Comparison of ENCODE assay signal across 16 mouse cellular contexts in the genomic region with DNA sequence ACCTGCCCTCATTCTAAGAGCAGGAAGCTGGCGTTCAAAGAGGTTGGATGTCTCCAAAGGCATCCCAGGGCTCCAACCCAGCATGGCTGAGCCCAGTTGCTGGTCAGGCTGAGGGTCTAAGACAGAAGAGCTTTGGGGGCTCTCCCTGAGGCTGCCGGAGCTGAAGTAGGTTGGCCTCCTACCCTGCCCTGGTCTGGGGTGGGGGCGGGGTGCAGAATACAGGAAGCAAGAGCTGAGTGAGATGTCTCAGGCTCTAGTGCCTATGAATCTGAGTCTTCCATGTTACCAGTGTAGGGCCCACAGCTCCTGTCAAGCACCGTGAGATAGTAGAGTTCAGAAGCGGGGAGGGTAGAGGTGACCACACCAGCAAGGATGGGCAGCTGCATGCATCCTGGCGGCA. TPM values are rescaled to one million over a fixed set of nuclear protein-coding genes. Genes with fewer than 3 reads are reported as not detected.
A peak's percentile ranks its signal among the peaks of the same experiment; 100 is the strongest.
DNase-seq lines count a peak whose midpoint lies in the region; ATAC-seq and TF ChIP-seq lines count a peak whose summit lies in the region.
"Had no signal": no experiment of that assay in that cellular context is flagged by ENCODE, and none has a peak within 500 bp of the region (broad histone marks: within the 10 kb centered on the region; RNA-seq: fewer than 3 reads in every experiment).

No protein-coding gene starts in this region.

- 74% methylated on average over 6 of the region's 6 CpGs for WGBS in heart, embryonic 12.5 days
- WGBS in liver, postnatal 0 days (ENCODE audit: insufficient replicate concordance) = 57% methylated on average over 6 of the region's 6 CpGs
- WGBS in liver, embryonic 12.5 days (ENCODE audit: insufficient replicate concordance) = 62% methylated on average over 6 of the region's 6 CpGs
- 94% methylated on average over 6 of the region's 6 CpGs for WGBS in forebrain, embryonic 13.5 days

- H3K9me3 ChIP-seq in heart, embryonic 12.5 days (replicated peaks) = no peaks in the 10 kb centered on the region
- no peaks in the 10 kb centered on the region for H3K9me3 ChIP-seq in liver, postnatal 0 days (ENCODE audit: low read length)
- no peaks in the 10 kb centered on the region for H3K9me3 ChIP-seq in liver, embryonic 12.5 days (replicated peaks)
- H3K9me3 ChIP-seq in forebrain, embryonic 13.5 days (replicated peaks) = no peaks in the 10 kb centered on the region
- H3K9me3 ChIP-seq: lung, embryonic 15.5 days had no signal

- H3K4me3 ChIP-seq in heart, embryonic 12.5 days = no peak overlapping the region
- H3K4me3 ChIP-seq in liver, postnatal 0 days (ENCODE audit: low read depth, low read length) = no peak overlapping the region
- no peak overlapping the region for H3K4me3 ChIP-seq in liver, embryonic 12.5 days
- H3K4me3 ChIP-seq in forebrain, embryonic 13.5 days = no peak overlapping the region
- H3K4me3 ChIP-seq in myocyte = no peak overlapping the region
- H3K4me3 ChIP-seq: lung, embryonic 15.5 days had no signal

- no peak for TF ChIP-seq CTCF in liver, postnatal 0 days (IDR thresholded peaks at IDR 0.05; ENCODE audit: low read depth)

- H3K79me2 ChIP-seq in myocyte (ENCODE audit: control insufficient read depth, insufficient read depth) = no peaks in the 10 kb centered on the region

- no peak overlapping the region for H3K4me2 ChIP-seq in heart, embryonic 12.5 days
- no peak overlapping the region for H3K4me2 ChIP-seq in liver, postnatal 0 days (ENCODE audit: low read depth, low read length)
- H3K4me2 ChIP-seq in liver, embryonic 12.5 days = no peak overlapping the region
- H3K4me2 ChIP-seq in forebrain, embryonic 13.5 days = no peak overlapping the region
- peak overlapping the region; percentile 32 for H3K4me2 ChIP-seq in myocyte (ENCODE audit: low read depth)
- H3K4me2 ChIP-seq: lung, embryonic 15.5 days had no signal

- 0 out of 2 replicates have a peak overlapping the region, but pooled peaks have one; percentile 8 for H3K9ac ChIP-seq in heart, embryonic 12.5 days
- no peak overlapping the region for H3K9ac ChIP-seq in liver, postnatal 0 days (replicated peaks)
- H3K9ac ChIP-seq in liver, embryonic 12.5 days = no peak overlapping the region
- no peak overlapping the region for H3K9ac ChIP-seq in forebrain, embryonic 13.5 days
- H3K9ac ChIP-seq: lung, embryonic 15.5 days had no signal

- no peak for TF ChIP-seq POLR2A in myocyte (IDR thresholded peaks at IDR 0.05; ENCODE audit: insufficient read length, low read depth)

- no peak overlapping the region for H3ac ChIP-seq in myocyte (ENCODE audit: control insufficient read depth, insufficient read length)

- no peak for TF ChIP-seq EP300 in liver, postnatal 0 days (IDR thresholded peaks at IDR 0.05; ENCODE audit: low read depth)

- H3K36me3 ChIP-seq in heart, embryonic 12.5 days = no peaks in the 10 kb centered on the region; the same call in 1 of the 2 replicates
- no peaks in the 10 kb centered on the region for H3K36me3 ChIP-seq in liver, postnatal 0 days (replicated peaks; ENCODE audit: insufficient read depth, low read length)
- no peaks in the 10 kb centered on the region for H3K36me3 ChIP-seq in liver, embryonic 12.5 days
- no peaks in the 10 kb centered on the region for H3K36me3 ChIP-seq in forebrain, embryonic 13.5 days (ENCODE audit: poor library complexity, severe bottlenecking)
- no peaks in the 10 kb centered on the region for H3K36me3 ChIP-seq in myocyte (ENCODE audit: control insufficient read depth, insufficient read depth)
- H3K36me3 ChIP-seq: lung, embryonic 15.5 days had no signal

- H3K4me1 ChIP-seq in heart, embryonic 12.5 days (replicated peaks) = peaks cover 56% of the 10 kb centered on the region
- H3K4me1 ChIP-seq in liver, postnatal 0 days (ENCODE audit: insufficient read depth) = peaks cover 10% of the 10 kb centered on the region
- peaks cover 21% of the 10 kb centered on the region for H3K4me1 ChIP-seq in liver, embryonic 12.5 days
- peaks cover 64% of the 10 kb centered on the region for H3K4me1 ChIP-seq in forebrain, embryonic 13.5 days

- ATAC-seq in heart, embryonic 12.5 days (ENCODE audit: insufficient number of reproducible peaks, low FRiP score) = 0 out of 2 replicates have a peak, but pooled peaks have one; percentile 4
- 0 out of 2 replicates have a peak, but pooled peaks have one; percentile 19 for ATAC-seq in liver, postnatal 0 days
- no peak for ATAC-seq in liver, embryonic 12.5 days
- no peak for ATAC-seq in forebrain, embryonic 13.5 days
- ATAC-seq in megakaryocyte-erythroid progenitor cell, adult 5-6 weeks (replicated peaks; ENCODE audit: low FRiP score, low TSS enrichment, poor library complexity, severe bottlenecking) = no peak
- ATAC-seq: intestine, embryonic 16.5 days had no signal

- no peak overlapping the region for H3K27ac ChIP-seq in heart, embryonic 12.5 days (ENCODE audit: poor library complexity, severe bottlenecking)
- H3K27ac ChIP-seq in liver, postnatal 0 days (ENCODE audit: low read depth) = no peak overlapping the region
- no peak overlapping the region for H3K27ac ChIP-seq in liver, embryonic 12.5 days
- H3K27ac ChIP-seq in forebrain, embryonic 13.5 days = peak overlapping the region; percentile 83
- H3K27ac ChIP-seq: lung, embryonic 15.5 days had no signal

- H3K27me3 ChIP-seq in heart, embryonic 12.5 days (replicated peaks) = no peaks in the 10 kb centered on the region
- H3K27me3 ChIP-seq in liver, postnatal 0 days (ENCODE audit: insufficient read depth, low read length) = no peaks in the 10 kb centered on the region
- no peaks in the 10 kb centered on the region; the same call in 1 of the 2 replicates for H3K27me3 ChIP-seq in liver, embryonic 12.5 days (replicated peaks)
- no peaks in the 10 kb centered on the region for H3K27me3 ChIP-seq in forebrain, embryonic 13.5 days
- H3K27me3 ChIP-seq in myocyte (ENCODE audit: control insufficient read depth, insufficient read depth, insufficient read length) = no peaks in the 10 kb centered on the region
- H3K27me3 ChIP-seq: lung, embryonic 15.5 days had no signal

- DNase-seq in heart, adult 11 months = no peak
- no peak for DNase-seq in liver, postnatal 0 days
- DNase-seq in spleen, postnatal 14 days (ENCODE audit: low spot score in 2 of 2) = no peak
- DNase-seq: cerebellum, adult 11-12 months; gastrocnemius, postnatal 25 days; kidney, postnatal 10 days had no signal

TF ChIP-seq in myocyte, 11 proteins besides CTCF, POLR2A, EP300 and RAD21:
- TF ChIP-seq USF1 (IDR thresholded peaks at IDR 0.05; ENCODE audit: low read depth) = no peak
- TF ChIP-seq TCF12 (IDR thresholded peaks at IDR 0.05; ENCODE audit: insufficient read depth, poor library complexity, severe bottlenecking) = no peak
- TF ChIP-seq POLR2AphosphoS2 (IDR thresholded peaks at IDR 0.05; ENCODE audit: insufficient read length, low read depth) = no peak
- TF ChIP-seq MAX (IDR thresholded peaks at IDR 0.05; ENCODE audit: low read depth) = no peak
- TF ChIP-seq CEBPB (IDR thresholded peaks at IDR 0.05; ENCODE audit: insufficient read depth, poor library complexity, severe bottlenecking) = no peak
- no peak for TF ChIP-seq SRF (IDR thresholded peaks at IDR 0.05; ENCODE audit: control insufficient read depth, insufficient read length, low read depth)
- no peak for TF ChIP-seq MYOG (IDR thresholded peaks at IDR 0.05; ENCODE audit: control insufficient read depth in 1 of 3, insufficient read depth in 1 of 3, insufficient read length in 2 of 3, low read depth in 2 of 3)
- no peak for TF ChIP-seq MYOD1 (IDR thresholded peaks at IDR 0.05; ENCODE audit: control insufficient read depth in 1 of 3, insufficient read length in 2 of 3, low read depth in 2 of 3)
- no peak for TF ChIP-seq E2F4 (IDR thresholded peaks at IDR 0.05; ENCODE audit: insufficient read depth)
- no peak for TF ChIP-seq REST (IDR thresholded peaks at IDR 0.05; ENCODE audit: insufficient read depth, insufficient read length)
- no peak for TF ChIP-seq TCF3 (IDR thresholded peaks at IDR 0.05; ENCODE audit: insufficient read length, low read depth)

RNA-seq across cellular contexts. Expression of gene Klhl35, which starts 32.9 kb away (rescaled TPM):
- 0.85 and 1.3 TPM in 2 replicates for polyA plus RNA-seq in heart, embryonic 12.5 days (2016; fragmentation: Nextera tagmentation; extraction: Ambion mirVana)
- 0.35 and 0.37 TPM in 2 replicates for polyA plus RNA-seq in liver, postnatal 0 days (2015; fragmentation: Nextera tagmentation; extraction: Ambion mirVana)
- 0.14 and 0.32 TPM in 2 replicates for polyA plus RNA-seq in liver, embryonic 12.5 days (2016; fragmentation: Nextera tagmentation; extraction: Ambion mirVana)
- 2.3 and 2.5 TPM in 2 replicates for polyA plus RNA-seq in forebrain, embryonic 13.5 days (2015; fragmentation: Nextera tagmentation; extraction: Ambion mirVana)
- polyA plus RNA-seq in myocyte (2012; fragmentation: generic; extraction: Trizol) = not detected
- 2.1 TPM in 1 of 2 replicates, not detected in the other for total RNA-seq in megakaryocyte-erythroid progenitor cell, adult 5-6 weeks (2014; fragmentation: Nextera tagmentation)
- 0.65 TPM in 1 of 2 replicates, not detected in the other for total RNA-seq in megakaryocyte-erythroid progenitor cell, adult 5-6 weeks (2017)
- total RNA-seq: gastrocnemius, postnatal 25 days; heart, postnatal 25 days; liver, adult 2 months; neutrophil, adult 5-6 weeks had no signal

RNA-seq across cellular contexts. Expression of gene Rps3, which starts 50.7 kb away (rescaled TPM):
- polyA plus RNA-seq in heart, embryonic 12.5 days (2016; fragmentation: Nextera tagmentation; extraction: Ambion mirVana) = 459 and 490 TPM in 2 replicates
- 472 TPM in 2 replicates for polyA plus RNA-seq in liver, postnatal 0 days (2015; fragmentation: Nextera tagmentation; extraction: Ambion mirVana)
- polyA plus RNA-seq in liver, embryonic 12.5 days (2016; fragmentation: Nextera tagmentation; extraction: Ambion mirVana) = 688 TPM in 2 replicates
- 638 and 696 TPM in 2 replicates for polyA plus RNA-seq in forebrain, embryonic 13.5 days (2015; fragmentation: Nextera tagmentation; extraction: Ambion mirVana)
- polyA plus RNA-seq in myocyte (2012; fragmentation: generic; extraction: Trizol) = 2,049 TPM
- total RNA-seq in megakaryocyte-erythroid progenitor cell, adult 5-6 weeks (2014; fragmentation: Nextera tagmentation) = 1,003 and 1,349 TPM in 2 replicates
- 1,982 and 2,496 TPM in 2 replicates for total RNA-seq in megakaryocyte-erythroid progenitor cell, adult 5-6 weeks (2017)

RNA-seq across cellular contexts. Expression of gene Gdpd5, which starts 51.6 kb away (rescaled TPM):
- polyA plus RNA-seq in heart, embryonic 12.5 days (2016; fragmentation: Nextera tagmentation; extraction: Ambion mirVana) = 28.5 and 28.8 TPM in 2 replicates
- 1.7 TPM in 2 replicates for polyA plus RNA-seq in liver, postnatal 0 days (2015; fragmentation: Nextera tagmentation; extraction: Ambion mirVana)
- 2.6 and 3.1 TPM in 2 replicates for polyA plus RNA-seq in liver, embryonic 12.5 days (2016; fragmentation: Nextera tagmentation; extraction: Ambion mirVana)
- 28.1 and 32.8 TPM in 2 replicates for polyA plus RNA-seq in forebrain, embryonic 13.5 days (2015; fragmentation: Nextera tagmentation; extraction: Ambion mirVana)
- 9.5 TPM for polyA plus RNA-seq in myocyte (2012; fragmentation: generic; extraction: Trizol)
- total RNA-seq in megakaryocyte-erythroid progenitor cell, adult 5-6 weeks (2014; fragmentation: Nextera tagmentation) = 0.30 TPM in 1 of 2 replicates, not detected in the other
- 0.14 TPM in 1 of 2 replicates, not detected in the other for total RNA-seq in megakaryocyte-erythroid progenitor cell, adult 5-6 weeks (2017)

Comparison
In these comparisons a context has a peak if more than half of its experiments do, and no peak if none do; other contexts are left out.
1. ATAC-seq: peak in heart, embryonic 12.5 days (single experiment) and liver, postnatal 0 days (single experiment); none in liver, embryonic 12.5 days (single experiment), forebrain, embryonic 13.5 days (single experiment) and megakaryocyte-erythroid progenitor cell, adult 5-6 weeks (single experiment).